Mouse (Mus musculus) brown adipose tissue, adult 24 weeks (tissue): ENCODE results near the gene Ly6c1. TPM values are rescaled to one million over a fixed set of nuclear protein-coding genes. Genes with fewer than 3 reads are reported as not detected.
"Not testable (repeated sequence)": the region's sequence is repeated elsewhere in the genome, so short reads cannot be mapped to it uniquely, and the experiment has no call there.

Source experiments
- H3K27ac ChIP-seq: fragments of 200-500 bp; replicated peaks from 2 replicates; pipeline ENCODE4 v1.5.1; 2012; ENCODE audit warnings: low read depth, mild to moderate bottlenecking, low read length
- H3K4me1 ChIP-seq: fragments of 200-500 bp; 2 replicates; pipeline ENCODE4 v1.6.1; 2012; ENCODE audit warnings: low read length, mixed read lengths; ENCODE audit not compliant: control insufficient read depth, insufficient read depth, insufficient read length
- H3K4me3 ChIP-seq: fragments of 200-500 bp; 2 replicates; pipeline ENCODE4 v1.5.1; 2012; ENCODE audit warnings: low read depth, mild to moderate bottlenecking, low read length, moderate library complexity; ENCODE audit not compliant: insufficient read depth
- polyA plus RNA-seq: library from polyadenylated mRNA; stranded (reverse); fragments of >200 nt; gene quantifications from 2 replicates; pipeline ENCODE4 v1.2.4, GENCODE M21; 2012; ENCODE audit not compliant: missing spikeins, insufficient read depth, insufficient read length

The Ly6c1 gene
- polyA plus RNA-seq = 148 and 362 TPM in 2 replicates

- Histone ChIP-seq H3K27ac (peak within 1 kb of the TSS; percentile 93), H3K4me3 (peak within 1 kb of the TSS; percentile 65)
- not testable (repeated sequence) for H3K4me1 ChIP-seq
Measured at GRCm38 (mm10) chr15:75048642-75049261, at the start of gene Ly6c1. Gene Ly6c1 (minus strand): TSS chr15:75048830.

GRCm38 (mm10) chr15:75088041-75088440 lies 39.4 kb upstream of the Ly6c1 start:
- H3K4me1 ChIP-seq, H3K4me3 ChIP-seq, H3K27ac ChIP-seq: not testable (repeated sequence)

DNA sequence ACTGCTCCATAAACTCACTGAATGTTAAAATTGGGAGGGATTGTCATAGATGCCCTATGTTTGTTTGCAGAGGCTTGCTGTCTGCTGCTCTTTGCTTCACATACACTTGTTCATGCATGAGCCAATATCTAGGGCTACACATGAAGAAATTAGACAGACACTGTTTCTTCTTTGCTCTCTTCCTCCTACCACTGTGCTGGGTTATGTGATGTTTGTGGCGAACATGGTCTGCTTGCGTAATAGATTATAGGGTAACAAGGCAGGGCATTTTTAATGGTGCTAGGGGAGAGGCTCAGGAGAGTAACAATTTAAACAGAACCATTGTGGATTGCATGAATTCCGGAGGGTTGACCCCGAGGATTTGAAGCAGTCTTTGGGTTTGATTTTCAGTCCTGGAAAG lies 21.3 kb upstream of the Ly6c1 start:
- Histone ChIP-seq H3K27ac (no peak overlapping the region), H3K4me1 (no peaks in the 10 kb centered on the region), H3K4me3 (no peak overlapping the region)

GRCm38 (mm10) chr15:75062030-75062574 lies 13.5 kb upstream of the Ly6c1 start:
- not testable (repeated sequence) for H3K27ac ChIP-seq, H3K4me1 ChIP-seq, H3K4me3 ChIP-seq

DNA sequence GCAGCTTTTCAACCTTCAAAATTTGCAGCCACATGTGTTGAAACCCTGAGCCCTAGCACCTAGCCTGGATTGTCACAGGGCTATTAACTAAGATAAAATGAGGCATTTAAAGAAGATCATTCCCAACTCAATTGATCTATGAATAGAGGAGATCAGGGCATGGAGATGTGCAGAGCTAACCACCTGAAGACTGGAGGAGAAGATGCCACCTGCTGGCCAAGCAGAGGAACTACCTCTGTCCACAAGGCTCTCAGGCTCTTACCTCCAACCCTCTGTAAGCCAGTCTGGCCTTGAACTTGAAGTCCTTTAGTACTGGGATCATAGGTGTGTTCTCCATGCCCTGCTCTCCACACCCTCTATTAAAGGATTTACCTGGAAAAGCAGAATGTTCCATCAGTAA lies 11.9 kb upstream of the Ly6c1 start:
- H3K4me3 ChIP-seq = no peak overlapping the region
- H3K27ac ChIP-seq = no peak overlapping the region
- H3K4me1 ChIP-seq = no peaks in the 10 kb centered on the region

DNA sequence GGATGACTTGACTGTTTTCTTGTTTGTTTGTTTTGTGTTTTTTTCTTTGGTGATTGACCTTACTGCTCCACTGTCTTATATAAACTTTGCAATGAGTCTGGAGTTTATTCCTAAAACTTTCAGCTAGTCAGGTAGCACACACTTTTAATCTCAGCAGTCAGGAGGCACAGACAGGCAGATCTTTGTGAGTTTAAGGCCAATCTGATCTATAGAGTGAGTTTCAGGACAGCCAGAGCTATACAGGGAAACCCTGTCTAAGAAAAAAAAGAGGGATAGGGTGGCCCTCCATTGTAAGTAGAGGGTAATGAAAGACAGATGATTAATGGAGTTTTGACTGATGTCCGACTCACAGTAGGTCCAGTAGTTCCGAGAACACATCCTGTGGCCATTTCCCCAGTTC lies 7.4 kb upstream of the Ly6c1 start:
- Histone ChIP-seq H3K27ac (peak overlapping the region; percentile 50; the same call in 1 of the 2 replicates), H3K4me1 (no peaks in the 10 kb centered on the region), H3K4me3 (no peak overlapping the region)

DNA sequence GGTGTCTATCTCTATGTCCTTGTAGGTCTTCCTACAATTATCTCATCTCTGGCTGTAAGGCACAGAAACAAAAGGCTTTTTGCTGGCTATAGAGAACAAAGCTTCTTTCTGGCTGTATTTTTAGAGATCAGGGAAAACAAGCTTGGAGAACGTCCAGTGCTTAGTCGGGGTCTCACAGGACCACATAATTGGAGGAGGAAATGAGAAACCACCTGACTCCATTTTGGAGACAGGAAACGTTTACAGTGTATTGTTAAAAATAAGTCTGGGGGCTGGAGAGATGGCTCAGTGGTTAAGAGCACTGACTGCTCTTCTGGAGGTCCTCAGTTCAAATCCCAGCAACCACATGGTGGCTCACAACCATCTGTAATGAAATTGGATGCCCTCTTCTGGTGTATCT lies 6.8 kb upstream of the Ly6c1 start:
- not testable (repeated sequence) for H3K4me1 ChIP-seq, H3K4me3 ChIP-seq, H3K27ac ChIP-seq

DNA sequence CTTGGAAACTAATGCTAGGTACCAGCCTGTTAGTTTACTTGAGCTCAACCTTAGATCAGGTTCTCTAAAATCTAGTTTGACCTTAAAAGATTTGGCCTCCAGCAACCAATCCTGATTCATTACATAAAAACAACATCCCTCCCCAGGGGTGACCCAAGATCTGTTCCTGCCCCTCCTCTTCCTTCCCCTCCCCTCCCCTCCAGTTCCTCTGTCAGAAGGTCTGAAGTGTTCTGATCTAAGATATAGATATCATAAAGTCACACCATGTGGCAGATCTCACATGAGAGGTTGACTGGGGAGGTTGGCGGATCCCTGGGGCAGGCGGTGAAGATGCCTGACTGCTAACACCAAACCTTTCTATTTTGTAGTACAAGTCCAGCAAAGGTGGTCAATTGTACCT lies 3.8 kb upstream of the Ly6c1 start:
- H3K4me3 ChIP-seq = not testable (repeated sequence)

GRCm38 (mm10) chr15:75051141-75051540 lies 2.5 kb upstream of the Ly6c1 start:
- H3K4me3 ChIP-seq, H3K4me1 ChIP-seq: not testable (repeated sequence)
- peak overlapping the region; percentile 52 for H3K27ac ChIP-seq

More for the DNA sequence above, 3.8 kb upstream of the Ly6c1 start:
- peak overlapping the region; percentile 95 for H3K27ac ChIP-seq
- not testable (repeated sequence) for H3K4me1 ChIP-seq

DNA sequence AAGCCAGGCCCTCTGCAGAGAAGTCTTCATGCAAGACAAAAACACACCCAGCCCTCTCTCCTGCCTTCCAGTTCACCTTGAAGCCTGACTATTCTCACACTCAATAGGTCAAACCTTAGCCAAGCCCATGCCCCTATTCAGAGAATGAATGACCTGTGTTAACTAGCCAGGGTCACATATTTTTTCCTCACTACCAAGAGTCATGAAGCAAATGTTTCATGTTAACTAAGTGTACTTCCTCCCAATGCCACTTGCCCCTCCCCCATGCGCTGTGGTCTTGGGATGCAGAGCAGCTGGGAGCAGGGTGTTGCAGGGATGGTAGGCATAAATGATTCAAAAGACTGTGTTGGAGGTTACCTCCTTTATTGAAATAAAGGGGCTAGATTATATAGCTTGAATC lies 2.0 kb upstream of the Ly6c1 start:
- H3K4me1 ChIP-seq, H3K4me3 ChIP-seq: not testable (repeated sequence)
- H3K27ac ChIP-seq = peak overlapping the region; percentile 95

GRCm38 (mm10) chr15:75049811-75050210 lies 1.2 kb upstream of the Ly6c1 start:
- H3K4me3 ChIP-seq, H3K4me1 ChIP-seq: not testable (repeated sequence)
- H3K27ac ChIP-seq = peak overlapping the region; percentile 95

- not testable (repeated sequence) for H3K4me1 ChIP-seq
- Histone ChIP-seq H3K4me3 (peak overlapping the region; percentile 65), H3K27ac (peak overlapping the region; percentile 93)
Measured at GRCm38 (mm10) chr15:75047970-75048320, 685 bp downstream of the Ly6c1 start.

DNA sequence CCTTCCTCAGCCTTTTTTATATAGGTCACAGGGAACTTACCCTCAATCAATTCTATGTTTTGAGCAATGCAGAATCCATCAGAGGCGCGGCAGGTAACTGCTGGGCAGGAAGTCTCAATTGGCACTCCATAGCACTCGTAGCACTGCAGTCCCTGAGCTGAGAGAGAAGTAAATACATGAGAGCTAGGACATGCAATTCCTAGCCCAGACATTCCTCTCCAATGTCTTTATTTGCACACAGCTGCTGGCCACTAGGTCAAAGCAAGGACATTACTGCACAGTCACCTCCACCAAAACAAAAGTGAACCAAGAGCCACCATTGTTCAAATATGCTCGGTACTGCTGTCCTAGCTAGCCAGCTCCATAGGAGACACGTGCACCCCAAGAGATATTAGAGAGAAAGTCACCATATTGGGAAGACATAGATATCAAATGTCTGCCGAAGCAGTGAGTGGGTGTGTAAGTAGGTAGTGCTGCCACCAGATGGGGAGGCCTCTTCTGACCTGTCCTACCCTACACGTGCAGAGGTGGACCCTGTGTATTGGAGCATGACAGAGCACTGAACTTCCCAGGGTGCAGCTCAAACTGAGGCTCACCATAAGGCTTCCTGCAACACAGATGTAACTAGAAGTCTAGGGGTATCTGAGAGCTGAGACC lies 1.2 kb downstream of the Ly6c1 start:
- H3K27ac ChIP-seq = peak overlapping the region; percentile 93; the same call in 1 of the 2 replicates
- H3K4me1 ChIP-seq = not testable (repeated sequence)
- peak overlapping the region; percentile 65 for H3K4me3 ChIP-seq

DNA sequence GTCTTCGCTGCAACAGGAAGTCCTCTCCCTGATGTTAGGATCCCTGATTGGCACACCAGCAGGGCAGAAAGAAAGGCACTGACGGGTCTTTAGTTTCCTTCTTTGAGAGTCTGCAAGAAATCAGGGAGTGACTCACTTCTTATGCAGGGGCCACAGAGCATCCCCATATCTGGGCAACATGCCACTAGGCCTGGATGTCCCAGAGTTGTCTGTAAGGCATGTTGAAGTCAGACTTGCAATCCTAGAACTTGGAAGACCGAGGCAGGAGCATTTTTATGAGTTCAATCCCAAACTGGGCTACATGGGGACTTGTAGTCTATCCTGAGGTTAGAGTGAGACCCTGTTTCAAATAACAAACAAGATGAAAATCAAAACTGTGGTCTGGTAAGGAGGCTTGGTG lies 3.1 kb downstream of the Ly6c1 start:
- not testable (repeated sequence) for H3K4me1 ChIP-seq, H3K27ac ChIP-seq
- H3K4me3 ChIP-seq = peak overlapping the region; percentile 40

GRCm38 (mm10) chr15:75021020-75021759 lies 27.4 kb downstream of the Ly6c1 start:
- not testable (repeated sequence) for H3K4me3 ChIP-seq, H3K4me1 ChIP-seq

More at GRCm38 (mm10) chr15:75021020-75021759, 27.4 kb downstream of the Ly6c1 start:
- H3K27ac ChIP-seq = not testable (repeated sequence)
